Mouse (Mus musculus) embryonic fibroblast, embryonic 13.5 days (primary cell): ENCODE measurements at regions not wholly inside any gene's neighbourhood (a gene's known extent, or its start where the extent isn't known, plus 50 kb on each side); places are given as distances from the start of the nearest gene placed in this dataset.

Experiments
- H3K27ac ChIP-seq: 2 replicates; pipeline ENCODE4 v1.5.1; 2012; ENCODE audit warnings: low read length, control low read depth, inconsistent platforms; ENCODE audit not compliant: insufficient read depth
- H3K4me1 ChIP-seq: 2 replicates; pipeline ENCODE4 v1.6.1; 2011; ENCODE audit warnings: low read length; ENCODE audit not compliant: control insufficient read depth, insufficient read depth
- H3K4me3 ChIP-seq: 2 replicates; pipeline ENCODE4 v1.5.1; 2011; ENCODE audit warnings: mild to moderate bottlenecking, control low read depth, low read length; ENCODE audit not compliant: insufficient read depth
- CTCF ChIP-seq: IDR thresholded peaks from 2 replicates; pipeline ENCODE4 v1.5.1; 2011; ENCODE audit warnings: mild to moderate bottlenecking, control low read depth, low read length, moderate library complexity, borderline replicate concordance; ENCODE audit not compliant: insufficient read depth
- POLR2A ChIP-seq: IDR thresholded peaks from 2 replicates; pipeline ENCODE4 v1.6.1; 2011; ENCODE audit warnings: low read depth, mild to moderate bottlenecking, control low read depth, low read length, moderate library complexity

- H3K27ac ChIP-seq, result no peak overlapping the region
- H3K4me3 ChIP-seq, result no peak overlapping the region
- no peaks in the 10 kb centered on the region for H3K4me1 ChIP-seq
- no peak for TF ChIP-seq POLR2A
- no peak for TF ChIP-seq CTCF
Measured at GRCm38 (mm10) chr11:45457597-45457996, 394.3 kb upstream of the Clint1 start.

GRCm38 (mm10) chr11:45460000-45460792 lies 391.7 kb upstream of the Clint1 start:
- Histone ChIP-seq H3K27ac (no peak overlapping the region), H3K4me1 (no peaks in the 10 kb centered on the region), H3K4me3 (no peak overlapping the region)
- TF ChIP-seq CTCF (no peak), POLR2A (no peak)

- no peak overlapping the region for H3K4me3 ChIP-seq
- no peak overlapping the region for H3K27ac ChIP-seq
- no peaks in the 10 kb centered on the region for H3K4me1 ChIP-seq
- TF ChIP-seq POLR2A (no peak), CTCF (no peak)
Measured at GRCm38 (mm10) chr11:45464501-45464900, 387.4 kb upstream of the Clint1 start.

GRCm38 (mm10) chr11:45466350-45466749 lies 385.5 kb upstream of the Clint1 start:
- H3K4me1 ChIP-seq, result no peaks in the 10 kb centered on the region
- H3K4me3 ChIP-seq, result no peak overlapping the region
- no peak for TF ChIP-seq POLR2A
- TF ChIP-seq CTCF, result no peak
- no peak overlapping the region for H3K27ac ChIP-seq

GRCm38 (mm10) chr11:45472171-45472570 lies 379.7 kb upstream of the Clint1 start:
- H3K27ac ChIP-seq, result no peak overlapping the region
- H3K4me1 ChIP-seq, result no peaks in the 10 kb centered on the region
- TF ChIP-seq CTCF (no peak), POLR2A (no peak)
- no peak overlapping the region for H3K4me3 ChIP-seq

- TF ChIP-seq CTCF, result no peak
- TF ChIP-seq POLR2A, result no peak
- H3K4me3 ChIP-seq, result no peak overlapping the region
Measured at GRCm38 (mm10) chr11:45476917-45477316, 374.9 kb upstream of the Clint1 start.

GRCm38 (mm10) chr11:45485950-45486349 lies 365.9 kb upstream of the Clint1 start:
- Histone ChIP-seq H3K27ac (no peak overlapping the region), H3K4me3 (no peak overlapping the region), H3K4me1 (no peaks in the 10 kb centered on the region)
- TF ChIP-seq POLR2A (no peak), CTCF (no peak)

More at GRCm38 (mm10) chr11:45476917-45477316, 374.9 kb upstream of the Clint1 start:
- Histone ChIP-seq H3K4me1 (no peaks in the 10 kb centered on the region), H3K27ac (no peak overlapping the region)

GRCm38 (mm10) chr11:45491021-45491967 lies 360.6 kb upstream of the Clint1 start:
- no peak for TF ChIP-seq POLR2A
- TF ChIP-seq CTCF, result no peak
- Histone ChIP-seq H3K27ac (no peak overlapping the region), H3K4me1 (no peaks in the 10 kb centered on the region), H3K4me3 (no peak overlapping the region)

- 0 out of 2 replicates have a peak, but pooled peaks cover 2% of the 10 kb centered on the region for H3K4me1 ChIP-seq
- TF ChIP-seq CTCF, result no peak
- no peak for TF ChIP-seq POLR2A
Measured at GRCm38 (mm10) chr11:45495246-45495645, 356.6 kb upstream of the Clint1 start.

More at GRCm38 (mm10) chr11:45495246-45495645, 356.6 kb upstream of the Clint1 start:
- Histone ChIP-seq H3K4me3 (no peak overlapping the region), H3K27ac (no peak overlapping the region)
